ENCODE assay signal across 11 mouse cellular contexts in the genomic region with DNA sequence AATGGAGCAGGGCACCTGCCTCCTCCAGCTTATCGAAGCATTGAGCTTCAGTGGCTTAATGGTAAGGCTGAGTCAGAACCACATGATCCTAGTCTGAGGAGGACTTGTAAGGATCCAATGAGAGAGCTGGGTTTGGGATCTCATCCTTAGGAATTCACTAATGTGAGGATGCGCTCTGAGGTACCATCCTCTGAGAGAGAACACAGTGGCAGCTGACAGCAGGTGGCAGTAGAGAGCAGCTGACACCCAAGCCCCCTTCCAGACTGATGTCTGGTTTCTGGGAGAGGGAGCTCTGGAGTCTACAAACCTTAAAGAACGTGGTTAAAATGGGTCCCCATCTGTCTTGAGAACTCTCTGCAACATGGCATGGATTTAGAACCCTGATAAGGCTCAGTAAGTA.
DNase-seq lines count a peak whose midpoint lies in the region; ATAC-seq and TF ChIP-seq lines count a peak whose summit lies in the region.
"Had no signal": no experiment of that assay in that cellular context is flagged by ENCODE, and none has a peak within 500 bp of the region (broad histone marks: within the 10 kb centered on the region; RNA-seq: fewer than 3 reads in every experiment).

No protein-coding gene starts in this region.

- H3K27ac ChIP-seq in cerebellum, adult 2 months (ENCODE audit: insufficient read depth, low read length), result no peak overlapping the region
- no peak overlapping the region for H3K27ac ChIP-seq in hindbrain, embryonic 11.5 days (ENCODE audit: low read depth, low read length)
- no peak overlapping the region for H3K27ac ChIP-seq in limb, embryonic 11.5 days (replicated peaks; ENCODE audit: low read depth, low read length)
- H3K27ac ChIP-seq: hindbrain, embryonic 15.5 days; neural tube, embryonic 13.5 days had no signal

- no peaks in the 10 kb centered on the region for H3K36me3 ChIP-seq in hindbrain, embryonic 11.5 days (ENCODE audit: control insufficient read depth, insufficient read depth, low read length)
- no peaks in the 10 kb centered on the region for H3K36me3 ChIP-seq in limb, embryonic 11.5 days (ENCODE audit: control insufficient read depth, insufficient read depth, low read length)
- H3K36me3 ChIP-seq: G1E; hindbrain, embryonic 15.5 days; neural tube, embryonic 13.5 days had no signal

- DNase-seq in cerebellum, adult 2 months, result peak in 1 of 2 experiments; percentile 20
- DNase-seq in cerebellum, adult 11-12 months, result no peak
- peak; percentile 16 to 69 for DNase-seq in spleen, postnatal 4 days (ENCODE audit: low spot score in 2 of 2)
- no peak for DNase-seq in spleen, postnatal 36 days (ENCODE audit: low spot score in 2 of 2)
- peak; percentile 86 for DNase-seq in embryo, embryonic 10 days (ENCODE audit: low spot score)
- DNase-seq in hindbrain, embryonic 11.5 days (ENCODE audit: low spot score), result peak; percentile 80
- peak; percentile 71 for DNase-seq in limb, embryonic 11.5 days (ENCODE audit: low spot score)
- peak; percentile 70 for DNase-seq in retina, postnatal 1 day

- no peak overlapping the region for H3K4me3 ChIP-seq in cerebellum, adult 2 months (replicated peaks; ENCODE audit: insufficient read depth, low read depth, low read length)
- H3K4me3 ChIP-seq in hindbrain, embryonic 11.5 days (ENCODE audit: low read depth, low read length), result no peak overlapping the region
- H3K4me3 ChIP-seq in limb, embryonic 11.5 days (ENCODE audit: low read depth, low read length), result no peak overlapping the region
- H3K4me3 ChIP-seq: hindbrain, embryonic 15.5 days; neural tube, embryonic 13.5 days had no signal

- no peak for TF ChIP-seq POLR2A in cerebellum, adult 2 months (IDR thresholded peaks at IDR 0.05; ENCODE audit: borderline replicate concordance, insufficient read depth, low read length)

- H3K27me3 ChIP-seq in cerebellum, adult 2 months (ENCODE audit: control insufficient read depth, insufficient read depth, low read length), result no peaks in the 10 kb centered on the region
- no peaks in the 10 kb centered on the region for H3K27me3 ChIP-seq in hindbrain, embryonic 11.5 days (ENCODE audit: control insufficient read depth, insufficient read depth, low read length)
- no peaks in the 10 kb centered on the region for H3K27me3 ChIP-seq in limb, embryonic 11.5 days (ENCODE audit: control insufficient read depth, insufficient read depth, low read length)
- H3K27me3 ChIP-seq: hindbrain, embryonic 15.5 days; neural tube, embryonic 13.5 days had no signal

- H3K4me2 ChIP-seq in hindbrain, embryonic 11.5 days (replicated peaks; ENCODE audit: low read depth, low read length), result no peak overlapping the region
- H3K4me2 ChIP-seq in limb, embryonic 11.5 days (ENCODE audit: low read depth, severe bottlenecking), result no peak overlapping the region
- H3K4me2 ChIP-seq: hindbrain, embryonic 15.5 days; neural tube, embryonic 13.5 days had no signal

- WGBS in cerebellum, adult 2 months, result 23% methylated on average over 3 of the region's 3 CpGs
- 38% methylated on average over 3 of the region's 3 CpGs for WGBS in hindbrain, embryonic 11.5 days
- WGBS in limb, embryonic 11.5 days, result 37% methylated on average over 3 of the region's 3 CpGs

- no peak overlapping the region for H3K9ac ChIP-seq in hindbrain, embryonic 11.5 days (ENCODE audit: low read depth, low read length)
- no peak overlapping the region for H3K9ac ChIP-seq in limb, embryonic 11.5 days (ENCODE audit: low read length)
- H3K9ac ChIP-seq: hindbrain, embryonic 15.5 days; neural tube, embryonic 13.5 days had no signal

- no peaks in the 10 kb centered on the region for H3K9me3 ChIP-seq in hindbrain, embryonic 11.5 days (ENCODE audit: control insufficient read depth, low read length)
- H3K9me3 ChIP-seq in limb, embryonic 11.5 days (ENCODE audit: control insufficient read depth, low read length), result no peaks in the 10 kb centered on the region
- H3K9me3 ChIP-seq: hindbrain, embryonic 15.5 days; neural tube, embryonic 13.5 days had no signal

- no peaks in the 10 kb centered on the region for H3K4me1 ChIP-seq in cerebellum, adult 2 months (ENCODE audit: control insufficient read depth, insufficient read depth, low read length)
- no peaks in the 10 kb centered on the region for H3K4me1 ChIP-seq in hindbrain, embryonic 11.5 days (replicated peaks; ENCODE audit: control insufficient read depth, insufficient read depth, low read length)
- no peaks in the 10 kb centered on the region for H3K4me1 ChIP-seq in limb, embryonic 11.5 days (ENCODE audit: control insufficient read depth, insufficient read depth, low read length)
- H3K4me1 ChIP-seq: neural tube, embryonic 13.5 days had no signal

- peak; percentile 25; the same call in 1 of the 2 replicates for ATAC-seq in hindbrain, embryonic 11.5 days (ENCODE audit: low FRiP score)
- no peak; the same call in 1 of the 2 replicates for ATAC-seq in limb, embryonic 11.5 days (ENCODE audit: insufficient number of reproducible peaks, low FRiP score, low TSS enrichment, low read depth)

- TF ChIP-seq CTCF in cerebellum, adult 2 months (IDR thresholded peaks at IDR 0.05; ENCODE audit: borderline replicate concordance, insufficient read depth, low read depth, low read length), result peak; percentile 70

Comparison
In these comparisons a context has a peak if more than half of its experiments do, and no peak if none do; other contexts are left out.
1. DNase-seq: peak in spleen, postnatal 4 days (2 of 2), embryo, embryonic 10 days (single experiment), hindbrain, embryonic 11.5 days (single experiment), limb, embryonic 11.5 days (single experiment) and retina, postnatal 1 day (single experiment); none in cerebellum, adult 11-12 months (single experiment) and spleen, postnatal 36 days (0 of 2).